Mouse (Mus musculus): ENCODE measurements around the gene Dmrta2.
A peak's percentile ranks its signal among the peaks of the same experiment; 100 is the strongest.

Gene Dmrta2

GRCm38 (mm10) chr4:109979461-109980320 lies 1.8 kb downstream of the Dmrta2 start:
- no peak for DNase-seq

DNA sequence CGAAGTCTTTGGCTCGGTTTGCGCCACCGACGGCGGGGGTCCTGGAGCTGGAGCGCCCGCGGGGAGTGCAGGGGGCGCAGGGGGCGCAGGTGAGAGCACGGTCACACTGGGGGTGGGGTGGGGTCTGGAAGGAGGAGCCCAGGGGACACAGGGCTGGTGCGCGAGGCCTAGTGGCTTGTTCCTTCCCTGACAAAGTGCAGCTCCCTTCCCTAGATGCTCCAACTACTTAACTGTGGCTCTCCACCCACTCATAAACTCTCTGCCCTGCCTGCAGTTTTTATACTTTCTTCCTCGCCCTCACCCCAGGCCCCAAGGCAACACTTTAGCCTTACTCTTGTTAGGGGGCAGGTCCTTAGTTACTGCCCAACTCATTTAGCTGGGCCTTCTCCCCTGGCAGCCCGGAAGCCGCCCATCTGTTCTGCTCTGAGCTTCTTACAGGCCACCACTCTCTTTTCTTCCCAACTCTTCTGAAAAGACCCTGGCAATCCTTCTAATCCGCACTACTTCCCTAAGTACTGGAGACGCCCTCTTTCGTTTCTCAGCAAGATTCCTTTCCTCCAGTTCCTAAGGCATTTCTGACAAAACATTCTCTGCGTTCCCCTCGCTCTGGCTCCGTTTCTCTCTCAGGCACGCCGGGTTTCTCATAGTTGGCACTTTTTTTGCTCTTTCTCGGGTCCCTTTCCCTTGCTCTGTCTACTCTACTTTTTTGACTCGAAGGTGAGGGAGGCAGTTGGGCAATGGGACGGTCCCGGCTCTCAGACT lies 2.6 kb downstream of the Dmrta2 start:
- no peak for DNase-seq

DNA sequence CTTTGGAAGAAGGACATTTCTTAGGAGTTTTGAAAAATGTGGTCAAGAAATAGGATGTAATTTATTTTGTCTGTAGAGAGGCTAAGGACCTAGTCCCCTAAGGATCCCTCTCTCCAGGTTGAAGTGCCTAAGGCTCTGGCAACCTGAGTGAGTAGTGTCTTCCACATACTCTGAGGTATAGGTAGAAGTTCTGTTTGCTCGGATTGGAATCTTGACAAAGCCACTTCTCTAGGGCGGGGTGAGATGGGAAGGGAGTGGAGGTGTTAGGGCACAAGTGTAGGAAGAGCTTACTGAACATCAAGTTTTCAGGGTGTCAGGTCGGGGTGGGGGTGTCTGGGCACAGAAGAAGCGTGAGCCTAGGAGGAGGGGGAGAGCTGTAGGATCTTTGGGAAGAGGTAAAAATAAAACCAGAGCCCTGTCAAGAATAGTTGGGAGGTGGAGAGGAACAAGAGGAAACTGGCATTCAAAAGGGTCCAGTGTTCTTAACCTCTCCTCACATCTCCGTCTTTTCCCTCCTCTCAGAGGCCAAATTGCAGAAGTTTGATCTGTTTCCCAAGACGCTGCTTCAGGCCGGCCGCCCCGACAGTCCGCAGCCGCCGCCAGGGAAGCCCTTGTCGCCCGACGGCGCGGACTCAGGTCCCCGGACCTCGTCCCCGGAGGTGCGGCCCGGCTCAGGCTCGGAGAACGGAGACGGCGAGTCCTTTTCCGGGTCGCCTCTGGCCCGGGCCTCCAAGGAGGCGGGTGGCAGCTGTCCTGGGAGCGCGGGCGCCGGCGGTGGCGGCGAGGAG lies 3.4 kb downstream of the Dmrta2 start:
- DNase-seq = no peak

- no peak for DNase-seq
Observed at GRCm38 (mm10) chr4:109981871-109982680, 4.2 kb downstream of the Dmrta2 start.

DNA sequence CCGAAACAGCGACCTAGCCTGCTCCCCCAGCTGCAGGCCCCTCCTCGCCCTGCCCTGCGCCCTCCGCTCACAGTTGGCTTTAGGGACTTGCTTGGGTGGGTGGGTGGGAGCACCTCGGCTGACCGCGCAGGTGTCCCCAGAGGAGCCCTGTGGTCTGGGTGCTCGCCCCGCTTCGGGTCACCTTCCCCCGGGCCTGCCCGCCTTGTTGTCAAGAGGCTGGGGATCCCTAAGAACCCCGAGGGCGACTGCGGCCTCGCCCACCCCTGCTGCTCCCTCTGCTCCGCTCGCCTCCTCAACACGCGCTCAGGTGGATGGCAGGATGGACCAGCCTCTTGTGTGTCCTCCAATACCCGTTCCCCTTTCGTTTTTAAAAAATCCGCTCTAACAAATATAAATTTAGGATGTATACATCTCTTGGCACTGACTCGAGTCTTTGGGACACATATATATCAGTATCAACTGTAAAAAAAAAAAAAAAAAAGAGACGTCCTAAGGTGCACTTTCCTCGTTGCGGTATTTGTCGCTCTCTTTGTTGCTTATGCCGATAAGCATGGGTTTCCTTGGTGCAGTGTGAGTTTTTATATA lies 4.9 kb downstream of the Dmrta2 start:
- no peak for DNase-seq

- no peak for DNase-seq
Observed at GRCm38 (mm10) chr4:109983281-109984001, 5.6 kb downstream of the Dmrta2 start.

DNA sequence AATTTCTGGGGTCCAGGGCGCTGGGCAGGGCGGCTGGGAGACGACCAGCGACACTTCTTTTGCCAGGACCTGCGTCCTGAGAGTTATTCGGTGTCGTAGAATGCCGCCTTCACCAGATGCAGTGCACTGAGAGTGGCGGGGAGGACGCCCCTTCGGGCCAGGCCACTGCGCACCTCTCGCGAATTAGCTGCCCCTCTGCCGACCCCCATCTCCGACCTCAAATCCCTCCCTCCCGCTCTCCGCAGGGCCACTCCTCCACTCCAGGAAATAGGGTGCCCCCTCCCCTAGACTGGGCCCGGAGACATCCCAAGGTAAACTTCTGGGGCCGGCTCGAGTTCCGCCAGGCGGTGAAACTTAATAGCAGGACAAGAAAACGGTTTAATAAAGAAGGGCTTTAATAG lies 6.2 kb downstream of the Dmrta2 start:
- DNase-seq = no peak

DNA sequence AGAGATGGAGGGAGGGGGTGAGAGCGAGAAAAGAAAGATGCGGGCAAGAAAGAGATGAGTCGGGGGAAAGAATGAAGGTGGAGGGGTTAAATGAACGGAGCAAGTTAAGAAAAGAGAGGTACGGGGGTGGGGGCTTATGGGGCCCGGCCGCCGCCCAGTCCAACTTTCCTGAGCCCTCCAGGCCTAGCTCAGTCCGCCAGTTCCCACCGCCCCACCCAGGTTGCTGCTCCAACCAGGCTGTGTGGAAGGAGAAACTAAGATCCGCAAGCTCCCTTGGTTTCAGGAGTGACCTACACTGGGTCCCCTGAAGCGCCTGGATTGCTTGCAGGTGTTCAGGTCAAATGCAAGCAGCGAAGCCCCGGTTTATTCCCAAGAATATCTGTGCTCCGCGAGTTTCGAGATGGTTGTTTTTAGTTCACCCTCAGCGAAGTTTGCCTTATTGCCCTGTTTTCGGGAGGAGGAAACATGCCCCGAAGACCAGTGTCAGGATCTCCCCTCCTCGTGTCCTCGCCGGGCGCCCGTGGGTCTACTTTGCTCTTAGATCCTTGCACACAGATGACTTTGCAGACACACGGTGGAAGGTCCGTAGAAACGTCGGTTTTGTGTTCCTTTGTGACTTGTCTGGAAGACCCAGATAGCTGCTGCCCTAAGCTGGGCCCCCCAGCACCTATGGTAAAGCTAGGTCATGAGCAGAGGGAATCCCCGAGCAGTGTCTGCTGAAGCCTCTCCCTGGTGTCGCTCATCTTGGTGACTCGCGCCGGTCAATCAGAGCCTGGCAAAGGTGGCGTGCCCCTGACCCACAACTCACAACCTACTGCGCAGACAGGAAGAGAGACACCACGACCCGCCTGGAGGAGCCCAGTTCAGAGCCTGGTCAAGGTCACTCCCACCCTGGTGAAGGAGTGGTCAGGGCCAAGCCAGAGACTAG lies 6.9 kb downstream of the Dmrta2 start:
- no peak for DNase-seq

- DNase-seq = no peak
Observed at GRCm38 (mm10) chr4:109985424-109986172, 7.7 kb downstream of the Dmrta2 start.

GRCm38 (mm10) chr4:109986301-109986700 lies 8.4 kb downstream of the Dmrta2 start:
- no peak for DNase-seq

- DNase-seq = no peak
Observed at GRCm38 (mm10) chr4:109986748-109987355, 9.0 kb downstream of the Dmrta2 start.

- no peak for DNase-seq
Observed at GRCm38 (mm10) chr4:109987560-109988362, 9.9 kb downstream of the Dmrta2 start.

DNA sequence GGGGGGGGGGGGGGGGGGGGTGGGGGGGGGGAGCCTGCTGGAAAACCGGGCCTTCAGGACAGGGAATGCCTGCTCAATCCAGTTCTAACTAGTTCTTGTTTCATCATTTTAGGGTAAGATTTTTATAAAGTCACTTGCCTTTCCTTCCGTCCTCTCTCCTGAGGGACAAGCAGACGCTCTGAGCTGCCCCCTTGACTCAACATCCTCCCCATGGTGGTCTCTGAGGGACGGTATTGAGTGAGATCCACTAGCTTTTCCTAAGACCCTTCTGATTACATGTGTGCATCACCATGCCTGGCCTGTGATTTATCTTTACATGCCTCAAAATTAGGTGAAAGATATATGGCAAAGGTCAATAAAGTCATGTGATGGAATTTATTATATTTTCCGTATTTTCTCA lies 10.6 kb downstream of the Dmrta2 start:
- DNase-seq = no peak

DNA sequence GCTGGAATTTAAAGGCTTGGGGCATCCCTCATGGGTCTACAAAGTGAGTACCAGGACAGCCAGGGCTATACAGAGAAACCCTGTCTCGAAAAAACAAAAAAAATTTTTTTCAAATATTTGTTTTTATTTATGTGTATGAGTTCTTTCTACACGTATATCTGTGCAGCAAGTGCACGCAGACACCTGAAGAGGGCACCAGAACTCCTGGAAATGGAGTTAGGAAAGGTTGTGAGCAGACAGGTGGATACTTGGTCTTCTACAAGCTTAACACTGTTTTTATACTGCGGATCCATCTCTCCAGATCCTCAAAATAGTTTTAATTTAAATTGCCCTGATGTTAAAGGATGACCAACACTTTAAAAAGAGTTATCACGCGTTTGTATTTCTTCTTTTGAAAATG lies 11.4 kb downstream of the Dmrta2 start:
- DNase-seq = no peak

DNA sequence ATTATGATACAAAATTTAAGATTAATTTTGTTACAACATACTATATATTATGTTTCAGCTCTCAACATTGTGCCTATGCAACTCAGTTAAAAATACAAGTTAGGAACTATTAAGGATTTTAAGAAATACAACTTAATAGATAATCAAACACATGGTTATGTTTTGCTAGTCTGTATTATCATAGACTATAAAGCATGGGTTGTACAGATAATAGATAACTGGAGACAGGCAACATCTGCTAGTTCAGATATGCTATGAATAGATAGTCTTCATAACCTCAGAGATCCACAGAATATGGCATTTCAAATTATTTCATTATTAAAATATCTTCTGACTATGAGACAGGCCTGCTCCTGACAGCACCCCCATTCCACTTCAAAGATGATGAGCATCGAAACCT lies 28.2 kb downstream of the Dmrta2 start:
- no peak for DNase-seq

DNA sequence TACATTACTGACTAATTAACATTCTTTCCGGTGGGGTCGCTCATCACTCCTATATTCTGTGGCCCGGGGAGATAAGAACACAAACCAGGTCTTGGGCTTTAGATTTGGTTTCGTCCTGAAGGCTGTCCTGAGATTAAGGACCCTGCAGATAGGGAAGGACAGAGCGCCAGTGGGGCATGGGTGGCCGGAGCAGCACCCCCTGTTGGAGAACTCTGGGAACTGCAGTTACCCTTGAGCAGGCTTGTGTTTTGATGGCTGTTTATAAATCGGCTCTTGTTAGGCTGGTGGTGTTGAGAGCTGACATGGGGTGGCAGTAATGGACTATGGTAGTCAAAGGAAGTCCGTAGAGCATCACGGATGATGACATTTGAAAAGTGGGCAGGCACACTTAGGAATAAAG lies 41.3 kb downstream of the Dmrta2 start:
- no peak for DNase-seq

GRCm38 (mm10) chr4:110020255-110020654 lies 42.4 kb downstream of the Dmrta2 start:
- DNase-seq = peak; percentile 55
